Mouse (Mus musculus) naive thymus-derived CD4-positive, alpha-beta T cell, adult 2 months (primary cell): ENCODE results near the gene Cdc42ep5.

ENCODE experiments used
- DNase-seq: peaks from one replicate; pipeline ENCODE4 v3.0.0-alpha.2; 2011; ENCODE audit warnings: low read depth

Gene Cdc42ep5

DNA sequence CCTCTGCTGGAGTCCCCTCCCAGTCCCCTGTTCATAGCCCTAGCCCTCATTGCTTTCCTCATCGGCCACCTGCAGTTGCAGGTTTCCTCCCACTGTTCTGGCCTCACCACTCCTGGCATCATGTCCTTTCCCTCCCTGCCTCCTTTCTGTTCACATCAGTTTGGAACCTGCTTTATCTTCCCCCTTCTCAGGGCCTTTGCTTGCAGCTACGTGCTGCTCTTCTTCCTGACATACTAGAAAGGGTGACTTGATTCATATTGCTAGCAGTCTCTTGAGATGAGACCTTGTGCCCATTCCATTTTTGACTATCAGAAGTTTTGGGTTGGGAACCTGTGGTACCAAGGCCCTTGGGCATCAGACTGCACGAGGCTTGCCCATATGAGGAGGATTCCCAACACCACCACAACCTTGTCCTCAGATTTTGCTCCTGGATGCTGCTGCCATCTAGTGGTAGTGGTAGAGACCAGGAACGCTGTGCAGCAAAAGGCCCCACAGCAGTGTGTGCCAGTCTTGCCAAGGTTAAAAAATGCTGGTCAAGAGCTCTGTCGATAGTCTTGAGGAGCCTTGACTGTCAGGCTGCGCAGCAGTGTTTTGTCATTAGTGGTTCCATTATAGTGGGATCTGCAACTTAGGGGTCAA, 19.0 kb downstream of the Cdc42ep5 start:
- peak; percentile 73 for DNase-seq

DNA sequence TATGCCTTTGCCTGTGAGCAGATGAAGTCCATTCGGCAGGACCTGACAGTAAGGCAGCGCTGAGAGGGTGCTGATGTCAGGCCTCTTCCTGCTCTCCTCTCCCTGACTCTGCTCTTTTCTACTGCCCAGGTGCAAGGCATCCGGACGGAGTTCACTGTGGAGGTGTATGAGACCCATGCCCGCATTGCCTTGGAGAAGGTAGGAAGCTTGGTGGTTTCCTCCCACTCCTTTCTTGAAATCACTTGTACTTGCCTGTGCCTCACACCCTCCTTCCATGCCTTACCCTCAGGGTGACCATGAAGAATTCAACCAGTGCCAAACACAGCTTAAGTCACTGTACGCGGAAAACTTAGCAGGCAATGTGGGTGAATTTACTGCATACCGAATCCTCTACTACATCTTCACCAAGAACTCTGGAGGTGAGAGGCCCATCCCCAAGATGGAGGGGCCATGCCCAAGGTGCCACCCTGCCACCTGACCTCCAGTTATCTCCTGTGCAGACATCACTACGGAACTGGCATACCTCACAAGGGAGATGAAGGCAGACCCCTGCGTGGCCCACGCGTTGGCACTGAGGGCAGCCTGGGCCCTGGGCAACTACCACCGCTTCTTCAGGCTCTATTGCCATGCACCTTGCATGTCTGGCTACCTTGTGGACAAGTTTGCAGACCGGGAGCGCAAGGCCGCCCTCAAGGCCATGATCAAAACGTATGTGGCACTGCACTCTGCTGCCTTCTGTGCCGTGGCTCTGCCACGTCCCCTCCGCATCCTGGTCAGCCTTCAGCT, 19.7 kb downstream of the Cdc42ep5 start:
- no peak for DNase-seq

DNA sequence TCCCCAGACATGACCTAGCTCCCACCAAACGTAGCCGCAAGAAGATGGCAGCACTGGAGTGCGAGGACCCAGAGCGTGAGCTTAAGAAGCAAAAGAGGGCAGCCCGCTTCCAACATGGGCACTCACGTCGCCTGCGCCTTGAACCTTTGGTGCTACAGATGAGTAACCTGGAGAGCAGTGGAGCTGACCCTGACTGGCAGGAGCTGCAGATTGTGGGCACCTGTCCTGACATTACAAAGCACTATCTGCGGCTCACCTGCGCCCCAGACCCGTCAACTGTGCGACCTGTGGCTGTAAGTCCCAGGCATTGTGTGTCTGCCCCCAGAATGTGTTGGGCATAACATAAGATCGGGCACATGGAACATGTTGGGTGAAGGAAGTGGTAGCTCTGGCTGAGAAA, 20.6 kb downstream of the Cdc42ep5 start:
- DNase-seq = no peak

DNA sequence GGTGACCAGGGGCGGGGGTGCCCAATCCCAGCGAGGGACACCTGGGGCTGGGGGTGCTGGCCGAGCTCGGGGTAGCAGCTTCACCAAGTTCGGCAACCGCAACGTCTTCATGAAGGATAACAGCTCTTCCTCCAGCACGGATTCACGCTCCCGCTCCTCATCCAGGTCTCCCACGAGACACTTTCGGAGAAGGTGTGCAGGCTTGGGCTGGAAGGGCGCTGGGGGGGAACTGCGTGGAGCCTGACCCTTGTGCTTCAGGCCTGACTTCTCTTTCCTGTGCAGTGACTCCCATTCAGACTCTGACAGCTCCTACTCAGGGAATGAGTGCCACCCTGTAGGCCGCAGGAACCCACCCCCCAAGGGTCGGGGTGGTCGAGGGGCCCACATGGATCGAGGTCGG, 21.2 kb downstream of the Cdc42ep5 start:
- no peak for DNase-seq

DNA sequence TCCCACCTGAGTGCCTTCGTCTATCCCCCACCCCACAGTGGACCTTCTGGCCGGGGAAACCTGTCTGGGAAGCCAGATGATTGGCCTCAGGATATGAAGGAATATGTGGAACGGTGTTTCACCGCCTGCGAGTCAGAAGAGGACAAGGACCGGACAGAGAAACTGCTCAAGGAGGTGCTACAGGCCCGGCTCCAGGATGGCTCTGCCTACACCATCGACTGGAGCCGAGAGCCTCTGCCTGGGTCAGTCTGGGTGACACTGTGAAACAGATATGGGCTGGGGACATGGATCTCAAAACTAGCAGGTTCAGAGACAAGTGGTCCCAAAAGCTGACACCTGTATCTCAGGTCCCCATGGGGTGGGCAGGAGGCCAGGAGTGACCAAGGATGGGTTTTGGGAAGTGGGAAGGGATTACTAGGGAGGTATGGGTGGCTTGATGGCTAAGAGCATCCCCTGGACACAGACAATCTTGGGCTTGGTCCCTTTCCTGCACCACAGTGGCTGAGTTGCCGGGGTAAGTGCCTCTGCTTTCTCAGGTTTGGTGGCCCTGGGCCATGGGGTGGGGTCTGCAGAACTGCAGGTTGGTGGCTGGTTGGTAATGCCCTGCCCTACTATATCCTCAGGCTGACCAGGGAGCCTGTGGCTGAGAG, 21.7 kb downstream of the Cdc42ep5 start:
- DNase-seq = no peak

DNA sequence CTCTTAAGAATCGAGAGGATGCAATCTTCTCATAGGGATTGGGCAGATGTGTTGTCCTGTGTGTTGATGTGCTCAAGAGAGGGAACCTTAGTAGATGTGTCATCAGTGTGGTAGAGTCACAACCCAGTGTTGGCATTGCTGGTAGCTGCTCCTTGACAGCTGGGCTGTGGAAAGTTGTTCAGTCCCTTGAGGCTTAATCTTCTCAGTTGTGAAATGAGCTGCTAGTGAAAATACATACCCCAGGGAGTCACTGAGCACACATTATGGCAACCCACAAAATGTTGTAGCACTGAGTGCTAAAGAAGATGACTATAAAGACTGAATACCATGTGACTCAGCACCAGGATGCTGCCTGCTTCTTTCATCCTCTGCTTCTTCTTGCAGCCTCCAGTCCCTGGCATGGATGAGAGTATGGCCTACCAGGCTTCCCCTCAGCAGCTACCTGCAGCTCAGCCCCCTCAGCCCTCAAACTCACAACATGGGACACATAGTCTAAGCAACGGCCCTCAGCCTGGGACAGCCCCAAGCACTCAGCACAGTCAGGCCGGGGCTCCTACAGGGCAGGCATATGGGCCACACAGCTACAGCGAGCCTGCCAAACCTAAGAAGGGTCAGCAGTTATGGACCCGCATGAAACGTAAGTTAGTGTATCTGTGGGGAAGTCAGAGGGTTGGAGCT, 22.9 kb downstream of the Cdc42ep5 start:
- DNase-seq = no peak

DNA sequence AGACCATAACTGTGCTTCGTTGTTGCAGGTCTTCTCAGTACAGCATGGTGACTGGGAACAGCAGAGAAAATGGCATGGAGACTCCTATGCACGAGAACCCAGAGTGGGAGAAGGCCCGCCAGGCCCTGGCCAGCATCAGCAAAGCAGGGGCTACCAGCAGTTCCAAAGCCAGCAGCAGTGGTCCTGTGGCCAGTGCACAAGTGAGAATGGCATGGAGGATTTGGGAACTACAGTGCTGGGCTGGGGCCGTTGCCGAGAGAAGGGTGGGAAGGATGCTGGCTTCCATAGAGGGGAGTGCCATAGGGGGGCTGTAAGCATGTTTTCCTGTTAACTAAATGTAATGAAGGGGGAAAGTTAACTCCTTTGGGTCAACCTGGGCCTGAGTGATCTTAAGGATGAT, 25.3 kb downstream of the Cdc42ep5 start:
- DNase-seq = no peak

DNA sequence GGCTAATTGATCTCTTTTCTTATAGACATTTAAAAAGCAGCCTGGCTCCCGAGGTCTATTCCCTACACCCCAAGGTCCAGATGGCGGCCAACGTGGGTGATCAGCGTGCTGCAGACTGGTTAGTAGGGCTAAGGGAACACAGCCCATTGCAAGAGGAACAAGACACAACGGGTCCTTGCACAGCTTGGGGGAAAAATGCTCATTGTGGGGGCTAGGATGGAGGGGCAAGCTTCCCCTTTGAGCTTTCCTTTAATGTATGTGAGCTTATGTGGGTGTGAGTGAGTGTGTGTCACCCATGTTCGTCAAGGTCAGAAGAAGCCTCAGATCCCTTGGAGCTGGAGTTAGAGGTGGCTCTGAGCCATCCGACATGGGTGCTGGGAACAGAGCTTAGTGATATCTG, 26.0 kb downstream of the Cdc42ep5 start:
- DNase-seq = no peak

DNA sequence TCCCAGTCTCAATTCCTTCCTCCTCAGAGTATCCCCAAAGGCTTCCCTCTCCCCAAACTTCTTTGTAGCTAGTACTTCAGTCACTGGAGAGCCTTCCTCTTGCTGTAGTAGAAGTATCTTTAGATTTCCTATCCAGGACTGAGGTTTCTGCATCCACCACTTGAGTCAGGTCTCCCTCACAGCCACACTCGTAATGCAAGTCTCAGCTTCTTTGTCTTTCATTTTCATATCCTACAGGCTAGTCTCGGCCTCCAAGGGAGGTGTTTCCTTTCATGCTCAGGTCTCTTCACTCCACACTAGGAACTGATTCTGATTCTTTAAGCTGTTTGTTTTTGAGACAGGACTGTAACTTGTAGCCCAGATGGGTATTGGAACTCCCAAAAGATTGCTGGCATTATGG, 26.5 kb downstream of the Cdc42ep5 start:
- DNase-seq = no peak

DNA sequence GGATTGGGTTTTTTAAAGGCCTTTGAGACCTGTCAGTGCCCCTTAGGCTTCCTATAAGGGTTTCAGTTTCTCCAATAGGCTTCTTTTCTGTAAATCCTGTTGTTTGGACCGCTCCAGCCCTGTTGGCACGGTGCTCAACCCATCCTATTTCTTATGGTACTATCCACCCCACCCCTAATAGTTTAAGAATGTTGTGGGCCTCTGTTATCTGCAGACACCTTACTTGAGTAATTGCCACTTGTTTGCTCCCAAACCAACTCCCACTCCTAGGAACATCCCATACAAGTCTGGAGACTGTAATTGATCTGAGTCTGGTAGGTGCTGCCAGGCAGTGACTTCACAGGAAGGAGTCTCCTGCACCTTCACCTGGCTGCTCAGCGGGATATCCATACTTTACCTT, 26.9 kb downstream of the Cdc42ep5 start:
- no peak for DNase-seq

DNA sequence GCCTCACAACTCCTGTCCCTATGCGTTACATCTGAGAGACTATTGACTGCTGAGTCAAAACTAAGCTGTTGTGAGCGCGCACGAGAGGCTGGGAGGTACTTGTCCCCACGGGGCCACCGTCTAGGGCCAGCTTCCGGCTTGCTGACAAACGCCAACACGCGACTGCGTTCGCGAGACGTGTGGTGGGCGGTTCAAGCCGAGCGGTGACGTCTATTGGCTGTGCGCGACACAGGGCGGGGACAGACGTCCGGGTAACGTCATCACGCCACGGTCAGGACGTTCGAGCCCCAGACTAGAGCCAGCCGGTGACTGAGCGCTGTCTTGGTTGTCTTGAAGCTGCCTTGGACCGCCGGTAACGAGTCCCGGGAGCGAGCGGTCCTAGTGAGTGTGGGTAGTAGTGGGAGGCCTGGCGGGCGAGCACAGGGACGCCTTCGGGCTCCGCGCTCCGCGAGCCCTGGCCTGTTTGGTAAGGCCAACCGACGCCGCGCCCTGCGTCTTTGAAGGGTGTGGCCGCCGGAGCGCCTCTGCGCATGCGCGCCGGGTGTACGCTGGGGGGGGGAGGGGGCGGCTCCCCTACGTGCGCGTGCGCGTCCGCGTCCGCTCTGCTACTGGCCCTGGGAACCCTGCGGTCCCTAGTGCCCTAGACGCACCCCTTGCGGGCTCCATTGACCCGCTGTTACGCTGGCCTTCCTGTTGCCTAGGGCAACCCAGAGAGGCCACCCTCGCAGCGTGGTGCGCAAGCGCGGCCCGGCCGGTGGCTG, 27.7 kb downstream of the Cdc42ep5 start, which contains the start of gene Leng8:
Gene Leng8, plus strand, starts transcription at position 269 of the 761 bp plus-strand sequence.
- peak; percentile 99 for DNase-seq

DNA sequence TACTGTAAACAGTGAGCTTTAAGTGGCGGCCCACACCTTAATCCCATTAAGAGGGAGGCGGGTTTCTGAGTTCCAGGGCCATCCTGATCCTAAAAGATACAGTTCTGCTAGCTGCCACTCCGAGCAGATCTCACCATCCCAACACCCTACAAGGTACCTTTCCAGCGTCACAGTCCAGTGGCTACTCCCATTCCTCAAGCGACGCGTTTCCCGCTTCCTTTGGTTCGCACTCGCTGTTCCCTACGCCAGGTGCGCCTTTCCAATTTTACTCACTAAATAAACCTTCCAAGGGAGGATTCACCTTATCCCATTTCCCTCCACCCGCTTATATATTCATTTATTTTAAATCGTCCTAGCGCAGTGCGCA, 28.3 kb downstream of the Cdc42ep5 start:
- no peak for DNase-seq

DNA sequence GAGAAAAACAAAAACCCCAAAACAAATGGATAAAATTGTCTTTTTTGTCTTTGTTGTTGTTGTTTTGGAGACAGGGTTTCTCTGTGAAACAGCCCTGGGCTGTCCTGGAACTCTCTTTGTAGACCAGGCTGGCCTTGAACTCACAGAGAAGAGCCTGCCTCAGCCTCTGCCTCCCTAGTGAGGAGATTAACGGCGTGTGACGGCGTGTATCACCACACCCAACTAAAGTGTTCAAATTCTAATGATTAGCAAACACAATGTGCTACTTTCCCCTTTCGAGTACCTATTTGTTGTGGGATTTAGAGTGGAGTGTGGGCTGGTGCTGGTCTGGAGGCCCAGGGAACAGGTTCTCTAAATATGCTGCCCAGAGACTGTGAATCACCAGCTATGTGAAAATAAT, 29.7 kb downstream of the Cdc42ep5 start:
- DNase-seq = no peak

DNA sequence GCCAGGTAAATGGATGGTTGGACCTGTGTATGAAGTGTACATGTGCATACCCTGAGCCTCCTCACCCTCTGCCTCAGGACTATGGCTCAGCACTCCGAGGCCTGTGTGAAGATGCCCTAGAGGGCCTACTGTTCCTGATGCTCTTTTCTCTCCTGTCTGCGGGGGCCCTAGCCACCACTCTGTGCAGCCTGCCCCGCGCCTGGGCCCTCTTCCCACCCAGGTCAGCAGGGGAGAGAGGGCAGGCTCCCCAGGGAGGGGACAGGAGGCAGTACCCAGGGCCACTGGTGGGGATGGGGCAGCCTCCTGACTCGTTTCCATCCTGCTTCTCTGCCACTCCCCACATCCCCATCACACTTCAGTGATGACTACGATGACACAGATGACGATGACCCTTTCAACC, 31.7 kb downstream of the Cdc42ep5 start:
- DNase-seq = no peak

DNA sequence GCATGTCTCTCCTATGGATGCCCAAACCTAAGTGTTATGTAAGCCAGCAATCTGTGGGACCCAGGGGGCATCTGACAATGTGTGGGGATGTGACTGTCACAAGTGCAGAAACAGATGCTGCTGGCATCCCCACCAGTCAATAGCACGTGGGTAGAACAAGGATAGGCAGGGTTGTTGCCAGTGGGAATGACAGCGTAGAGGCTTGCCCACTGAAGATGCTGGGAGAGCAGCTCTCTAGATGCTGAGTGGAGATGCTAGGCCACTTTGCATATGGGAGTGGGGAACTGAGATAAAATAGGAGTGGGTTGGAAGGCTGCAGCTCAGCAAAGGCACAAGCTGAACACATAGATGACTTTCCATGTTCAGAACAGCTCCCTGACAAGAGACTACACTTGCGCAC, 32.1 kb downstream of the Cdc42ep5 start:
- no peak for DNase-seq

DNA sequence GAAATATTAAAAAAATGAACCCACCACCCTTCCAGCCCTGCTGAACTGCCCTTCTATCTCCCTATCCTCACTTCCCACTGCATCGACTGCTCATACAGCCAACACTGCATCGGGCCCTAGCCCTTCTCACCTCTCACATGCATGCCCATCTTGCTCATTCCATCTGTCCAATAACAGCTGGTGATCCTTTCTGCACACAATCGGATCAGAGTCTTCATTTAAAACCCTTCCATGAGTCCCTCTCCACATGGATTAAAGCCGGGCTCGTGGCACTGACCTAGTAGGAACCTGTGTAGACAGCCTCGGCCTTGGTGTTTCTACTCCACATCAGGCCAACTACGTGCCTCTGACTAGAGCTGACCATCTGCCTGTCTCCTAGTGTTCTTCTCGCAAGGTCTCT, 32.7 kb downstream of the Cdc42ep5 start:
- no peak for DNase-seq

DNA sequence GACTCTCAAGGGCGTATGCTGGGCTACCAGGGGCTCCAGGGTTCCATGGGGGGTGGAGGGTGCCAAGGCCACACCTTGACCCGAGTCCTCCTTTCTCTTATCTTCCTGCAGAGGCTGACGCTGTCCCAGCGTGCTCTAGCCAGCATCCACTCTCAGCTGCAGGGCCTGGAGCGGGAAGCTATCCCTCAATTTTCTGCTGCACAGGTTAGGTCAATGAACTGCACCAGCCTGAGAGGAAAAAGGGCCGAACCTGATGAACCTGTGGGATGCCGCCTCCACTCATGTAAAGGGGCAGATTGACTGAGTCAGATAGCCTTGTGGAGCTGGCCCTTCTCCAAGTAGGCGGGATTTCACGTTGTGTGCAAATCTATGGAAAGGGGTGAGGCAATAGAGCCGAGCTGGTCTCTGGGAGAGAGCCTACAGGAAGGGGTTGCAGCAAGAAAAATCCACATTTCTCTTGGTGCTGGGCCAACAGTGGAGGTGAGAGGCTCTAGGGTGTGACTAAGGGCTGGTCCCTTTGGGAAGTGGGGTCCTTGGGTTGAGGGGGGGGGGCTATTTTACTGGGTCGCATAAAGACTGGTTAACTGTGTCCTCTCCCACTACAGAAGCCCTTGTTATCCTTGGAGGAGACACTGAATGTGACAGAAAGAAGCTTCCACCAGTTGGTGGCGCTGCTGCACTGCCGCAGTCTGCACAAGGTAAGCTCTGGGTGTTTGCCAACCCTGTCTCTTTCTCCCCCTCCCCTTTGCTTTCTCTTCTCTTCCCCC, 33.8 kb downstream of the Cdc42ep5 start:
- DNase-seq = peak; percentile 93

DNA sequence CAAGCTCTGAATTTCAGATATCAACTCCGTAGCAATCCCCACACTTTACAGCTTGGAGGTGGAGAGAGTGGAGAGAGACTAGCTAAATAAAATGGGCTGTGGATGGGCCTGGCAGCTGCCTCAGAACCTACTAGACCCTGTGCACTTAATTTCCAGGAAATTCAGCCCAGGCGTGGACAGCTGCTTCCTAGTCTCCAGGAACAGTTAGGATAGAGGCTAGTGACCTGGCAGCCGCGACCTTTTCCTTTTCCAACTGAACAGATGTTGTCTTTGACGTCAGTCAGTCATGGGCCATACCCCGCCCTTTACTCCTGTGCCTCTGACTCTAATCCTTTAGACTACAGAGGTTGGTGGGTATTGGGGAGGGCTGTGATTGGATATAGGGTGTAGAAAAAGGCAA, 35.8 kb downstream of the Cdc42ep5 start:
- no peak for DNase-seq

DNA sequence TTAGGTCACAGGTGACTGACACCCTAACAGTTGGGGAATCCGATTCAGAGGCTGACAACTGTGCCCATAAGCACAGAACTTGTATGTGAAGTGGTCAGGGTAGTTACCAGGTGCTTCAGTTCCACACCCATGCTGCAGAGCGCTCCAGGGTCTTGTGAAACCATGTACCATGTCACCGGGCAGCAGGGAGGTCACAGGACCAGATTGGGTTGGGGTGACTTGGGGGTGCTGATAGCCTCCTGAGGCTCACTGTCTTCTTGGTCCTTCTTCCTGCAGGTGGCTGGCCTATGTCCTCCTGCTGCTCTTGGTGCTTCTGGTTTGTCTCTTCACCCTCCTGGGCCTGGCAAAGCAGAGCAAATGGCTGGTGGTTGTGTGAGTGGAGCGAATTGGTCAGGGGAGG, 36.8 kb downstream of the Cdc42ep5 start:
- DNase-seq = no peak

DNA sequence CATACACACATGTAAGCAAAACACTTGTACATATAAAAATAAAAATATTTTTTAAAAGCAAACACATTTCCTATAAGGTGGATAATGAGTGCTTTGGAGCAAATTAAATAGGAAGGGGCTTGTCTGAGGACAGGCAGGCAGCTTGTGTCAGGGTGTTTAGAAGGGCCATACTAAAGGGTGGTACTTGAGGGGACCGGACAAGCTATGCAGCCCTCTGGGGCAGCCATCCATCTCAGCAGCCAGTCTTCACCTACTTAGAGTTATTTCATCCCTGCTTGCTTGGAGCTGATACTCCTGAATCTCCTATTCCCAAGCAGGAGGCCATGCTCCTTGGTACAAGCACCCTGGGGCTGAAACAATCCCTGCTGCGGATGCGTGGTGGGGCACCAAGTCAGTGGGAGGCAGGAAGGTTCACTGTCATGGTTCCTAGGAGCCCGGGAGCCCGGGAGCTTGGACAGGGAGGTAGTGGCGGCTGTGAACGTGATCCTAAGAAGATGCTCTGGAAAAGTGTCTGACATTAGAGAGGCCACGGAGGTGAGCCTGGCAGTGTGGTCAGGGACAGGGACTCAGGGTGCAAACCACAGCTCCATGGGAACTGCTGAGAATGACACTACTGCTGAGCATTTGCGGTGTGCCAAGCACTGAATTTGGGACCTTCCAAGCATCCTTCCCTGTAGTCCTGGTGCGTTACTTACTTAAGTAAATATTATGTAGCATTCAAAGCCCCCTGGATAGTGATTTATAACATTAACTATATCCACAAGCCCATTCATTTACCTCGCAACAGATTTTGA, 37.5 kb downstream of the Cdc42ep5 start:
- DNase-seq = no peak
